Comparison of ENCODE assay signal across 8 mouse cellular contexts in the genomic region with DNA sequence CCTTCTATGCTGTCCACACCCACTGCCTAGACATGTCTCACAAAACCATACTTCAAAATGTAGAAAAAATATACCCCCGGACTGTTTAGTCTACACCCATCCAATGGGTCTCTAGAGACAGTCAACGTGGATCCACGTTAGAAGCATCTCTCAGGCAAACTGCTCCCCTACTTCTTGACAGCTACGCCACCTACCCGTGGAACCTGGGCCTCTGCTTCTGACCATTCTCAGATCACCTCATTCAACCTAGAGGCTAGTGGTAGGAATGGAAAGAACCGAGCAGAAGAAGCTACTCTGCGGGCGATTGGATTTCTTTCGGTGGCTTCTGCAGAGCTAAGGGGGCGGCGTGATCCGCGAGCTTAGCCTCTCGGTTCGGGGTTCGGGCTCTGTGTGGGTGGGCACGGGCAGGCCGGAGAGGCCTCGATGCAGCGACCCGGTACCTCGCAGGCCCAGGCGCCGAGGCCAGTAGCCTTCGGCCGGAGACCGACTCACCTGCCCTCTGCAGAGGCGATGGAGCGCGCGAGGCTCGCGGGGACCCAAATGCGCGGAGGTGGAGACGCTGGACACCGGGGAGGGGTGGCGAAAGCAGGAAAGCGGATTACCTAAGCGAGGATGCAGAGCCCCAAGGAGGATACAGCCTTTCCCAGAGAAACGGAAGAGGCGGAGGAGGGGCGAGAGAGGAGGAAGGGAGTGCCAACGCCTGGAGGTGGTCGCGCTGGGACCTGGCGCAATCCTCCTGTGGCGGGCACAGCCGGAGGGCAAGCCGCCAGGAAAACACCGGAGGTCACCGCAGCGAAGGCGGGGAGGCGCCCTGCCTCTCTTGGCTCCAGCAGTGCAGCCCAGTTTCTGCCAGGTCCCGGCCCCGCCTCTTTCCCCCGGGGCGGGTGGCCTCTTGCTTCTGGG. TPM values are rescaled to one million over a fixed set of nuclear protein-coding genes. Genes with fewer than 3 reads are reported as not detected.
DNase-seq lines count a peak whose midpoint lies in the region; ATAC-seq and TF ChIP-seq lines count a peak whose summit lies in the region.

Inpp1 (minus strand) TSS at position 779 of the 903 bp plus-strand sequence.

- TF ChIP-seq POLR2A in bone marrow, adult 2 months (IDR thresholded peaks at IDR 0.05; ENCODE audit: borderline replicate concordance, control insufficient read depth, low read depth, low read length), result peak; percentile 52; the same call in 1 of the 2 replicates

- peak; percentile 70 to 75 for DNase-seq in B cell, adult 2 months
- DNase-seq in heart, adult 8-10 months (ENCODE audit: low spot score), result peak; percentile 83
- DNase-seq in kidney, adult 9 months, result peak; percentile 86
- DNase-seq in liver, result peak; percentile 70
- DNase-seq in monocyte, adult 2 months (ENCODE audit: low read depth in 1 of 2, low spot score in 2 of 2), result peak; percentile 30 to 61
- DNase-seq in spleen, postnatal 14 days (ENCODE audit: low spot score in 2 of 2), result peak; percentile 34 to 54

- H3K4me1 ChIP-seq in bone marrow, adult 2 months (ENCODE audit: control insufficient read depth, insufficient read depth, low read length), result no peaks in the 10 kb centered on the region; the same call in 1 of the 2 replicates
- H3K4me1 ChIP-seq in embryonic facial prominence, embryonic 15.5 days, result peaks cover 15% of the 10 kb centered on the region

- WGBS in bone marrow, adult 2 months, result under 1% methylated on average over 59 of the region's 59 CpGs
- under 1% methylated on average over 58 of the region's 59 CpGs for WGBS in embryonic facial prominence, embryonic 15.5 days

- peak within 1 kb of the TSS; percentile 93 for H3K27ac ChIP-seq in bone marrow, adult 2 months (ENCODE audit: control insufficient read depth, insufficient read depth, low read depth, low read length, poor library complexity)
- H3K27ac ChIP-seq in embryonic facial prominence, embryonic 15.5 days (replicated peaks), result peak within 1 kb of the TSS; percentile 83

- peak within 1 kb of the TSS; percentile 79 for H3K4me2 ChIP-seq in embryonic facial prominence, embryonic 15.5 days (replicated peaks)

- TF ChIP-seq CTCF in bone marrow, adult 2 months (IDR thresholded peaks at IDR 0.05; ENCODE audit: control insufficient read depth, insufficient read depth, low read length), result peak; percentile 78

- H3K27me3 ChIP-seq in embryonic facial prominence, embryonic 15.5 days, result no peaks in the 10 kb centered on the region

- H3K4me3 ChIP-seq in bone marrow, adult 2 months (replicated peaks; ENCODE audit: control insufficient read depth, low read depth, low read length), result peak within 1 kb of the TSS; percentile 78
- H3K4me3 ChIP-seq in embryonic facial prominence, embryonic 15.5 days (replicated peaks), result peak within 1 kb of the TSS; percentile 70

- peak within 1 kb of the TSS; percentile 77 for H3K9ac ChIP-seq in embryonic facial prominence, embryonic 15.5 days

- ATAC-seq in embryonic facial prominence, embryonic 15.5 days (ENCODE audit: insufficient number of reproducible peaks, low FRiP score, low TSS enrichment, low read depth), result peak; percentile 83

- no peaks in the 10 kb centered on the region for H3K9me3 ChIP-seq in embryonic facial prominence, embryonic 15.5 days (replicated peaks)

- H3K36me3 ChIP-seq in embryonic facial prominence, embryonic 15.5 days, result no peaks in the 10 kb centered on the region

RNA-seq across cellular contexts. Expression of gene Inpp1, which starts in this region (rescaled TPM):
- 12.6 and 15.8 TPM in 2 replicates for polyA plus RNA-seq in bone marrow, adult 2 months (2011; ENCODE audit: insufficient read depth, insufficient read length, low replicate concordance, missing spikeins)
- polyA plus RNA-seq in embryonic facial prominence, embryonic 15.5 days (2015; fragmentation: Nextera tagmentation; extraction: Ambion mirVana), result 15.7 and 20.0 TPM in 2 replicates
- 10 to 100 TPM; 11.8 to 20.0 (median 16.8) TPM for total RNA-seq in heart, adult 8-10 months (2022)

Comparison
In these comparisons a context has a peak if more than half of its experiments do, and no peak if none do; other contexts are left out.
1. Peak in every context shown above with its lines: DNase-seq, ATAC-seq, H3K4me3 ChIP-seq and H3K27ac ChIP-seq.